Comparison of ENCODE assay signal across 13 mouse cellular contexts in the genomic region with DNA sequence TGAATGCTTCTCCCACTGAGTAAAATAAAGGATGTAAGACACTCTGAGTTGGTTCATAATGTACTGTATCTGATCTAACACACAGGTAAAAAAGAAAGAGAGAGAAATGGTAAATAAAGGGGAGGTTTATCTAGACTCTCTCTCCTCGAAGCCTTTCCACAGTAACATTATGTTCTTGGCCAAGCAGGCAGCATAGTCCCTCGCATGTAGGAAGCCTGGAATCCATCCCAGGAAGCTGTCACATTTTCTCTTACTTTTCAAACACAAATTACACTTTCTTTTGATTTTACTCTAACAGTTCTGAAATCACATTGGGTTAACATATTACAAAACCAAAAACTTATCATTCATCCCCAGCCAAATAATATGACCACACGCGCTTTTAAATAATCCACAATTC. TPM values are rescaled to one million over a fixed set of nuclear protein-coding genes. Genes with fewer than 3 reads are reported as not detected.
"Had no signal": no experiment of that assay in that cellular context is flagged by ENCODE, and none has a peak within 500 bp of the region (broad histone marks: within the 10 kb centered on the region; RNA-seq: fewer than 3 reads in every experiment).

No protein-coding gene starts in this region.

- DNase-seq: kidney, adult 8-10 months; kidney, postnatal 25 days; lung, adult 2 months; lung, postnatal 10 days; thymus, postnatal 4 days had no signal

- ATAC-seq: inflammation-experienced regulatory T-cells, adult 6 months; intestine, postnatal 0 days; midbrain, embryonic 15.5 days had no signal

RNA-seq across cellular contexts. Expression of a gene that starts 40.8 kb away (rescaled TPM):
- total RNA-seq: layer of hippocampus, adult 18-20 months; left cerebral cortex, adult 8-10 months; liver, adult 2 months; monocyte, adult 5-6 weeks; neutrophil, adult 5-6 weeks had no signal

RNA-seq across cellular contexts. Expression of a gene that starts 59.9 kb away (rescaled TPM):
- total RNA-seq: monocyte, adult 5-6 weeks; neutrophil, adult 5-6 weeks had no signal
